Mouse (Mus musculus): ENCODE results near the gene Clpb.

The Clpb gene

GRCm38 (mm10) chr7:101695483-101695882 lies 32.0 kb downstream of the Clpb start:
- TF ChIP-seq GATA4 (IDR thresholded peaks at IDR 0.05; ENCODE audit: insufficient replicate concordance, low read length): no peak

GRCm38 (mm10) chr7:101696931-101697723 lies 33.7 kb downstream of the Clpb start:
- no peak for TF ChIP-seq GATA4 (IDR thresholded peaks at IDR 0.05; ENCODE audit: insufficient replicate concordance, low read length)

GRCm38 (mm10) chr7:101700296-101700695 lies 36.9 kb downstream of the Clpb start:
- no peak for TF ChIP-seq GATA4 (IDR thresholded peaks at IDR 0.05; ENCODE audit: insufficient replicate concordance, low read length)

GRCm38 (mm10) chr7:101702706-101703105 lies 39.3 kb downstream of the Clpb start:
- no peak for TF ChIP-seq GATA4 (IDR thresholded peaks at IDR 0.05; ENCODE audit: insufficient replicate concordance, low read length)

- no peak for TF ChIP-seq GATA4 (IDR thresholded peaks at IDR 0.05; ENCODE audit: insufficient replicate concordance, low read length)
Measured at GRCm38 (mm10) chr7:101709586-101709985, 46.2 kb downstream of the Clpb start.

- no peak for TF ChIP-seq GATA4 (IDR thresholded peaks at IDR 0.05; ENCODE audit: insufficient replicate concordance, low read length)
Measured at GRCm38 (mm10) chr7:101710236-101710635, 46.8 kb downstream of the Clpb start.

- no peak for TF ChIP-seq GATA4 (IDR thresholded peaks at IDR 0.05; ENCODE audit: insufficient replicate concordance, low read length)
Measured at GRCm38 (mm10) chr7:101713828-101714400, 50.5 kb downstream of the Clpb start.

- no peak for TF ChIP-seq GATA4 (IDR thresholded peaks at IDR 0.05; ENCODE audit: insufficient replicate concordance, low read length)
Measured at GRCm38 (mm10) chr7:101715041-101715551, 51.7 kb downstream of the Clpb start.

GRCm38 (mm10) chr7:101720356-101720755 lies 56.9 kb downstream of the Clpb start:
- TF ChIP-seq GATA4 (IDR thresholded peaks at IDR 0.05; ENCODE audit: insufficient replicate concordance, low read length): no peak

GRCm38 (mm10) chr7:101725081-101725480 lies 61.6 kb downstream of the Clpb start:
- no peak for TF ChIP-seq GATA4 (IDR thresholded peaks at IDR 0.05; ENCODE audit: insufficient replicate concordance, low read length)

GRCm38 (mm10) chr7:101726980-101727379 lies 63.5 kb downstream of the Clpb start:
- no peak for TF ChIP-seq GATA4 (IDR thresholded peaks at IDR 0.05; ENCODE audit: insufficient replicate concordance, low read length)

- no peak for TF ChIP-seq GATA4 (IDR thresholded peaks at IDR 0.05; ENCODE audit: insufficient replicate concordance, low read length)
Measured at GRCm38 (mm10) chr7:101732096-101732495, 68.7 kb downstream of the Clpb start.

GRCm38 (mm10) chr7:101733042-101733441 lies 69.6 kb downstream of the Clpb start:
- TF ChIP-seq GATA4 (IDR thresholded peaks at IDR 0.05; ENCODE audit: insufficient replicate concordance, low read length): no peak

GRCm38 (mm10) chr7:101735297-101735696 lies 71.9 kb downstream of the Clpb start:
- no peak for TF ChIP-seq GATA4 (IDR thresholded peaks at IDR 0.05; ENCODE audit: insufficient replicate concordance, low read length)

GRCm38 (mm10) chr7:101737735-101738134 lies 74.3 kb downstream of the Clpb start:
- TF ChIP-seq GATA4 (IDR thresholded peaks at IDR 0.05; ENCODE audit: insufficient replicate concordance, low read length): no peak

- no peak for TF ChIP-seq GATA4 (IDR thresholded peaks at IDR 0.05; ENCODE audit: insufficient replicate concordance, low read length)
Measured at GRCm38 (mm10) chr7:101739602-101740001, 76.2 kb downstream of the Clpb start.

All from liver, adult (tissue).